Mouse (Mus musculus) embryonic facial prominence, embryonic 14.5 days (tissue): ENCODE measurements at regions not wholly inside any gene's neighbourhood (a gene's known extent, or its start where the extent isn't known, plus 50 kb on each side); places are given as distances from the start of the nearest gene placed in this dataset.

ENCODE experiments used
- ATAC-seq: fragments of 200-750 bp; cut with Nextera tagmentation; 2 replicates; pipeline ENCODE4 v1.8.0; 2017; ENCODE audit warnings: low read depth, moderate number of reproducible peaks, moderate TSS enrichment
- DNase-seq: peaks from one replicate; pipeline ENCODE4 v3.0.0-alpha.2; 2015; ENCODE audit warnings: low spot score
- H3K27ac ChIP-seq: fragments of 300-500 bp; sonication (generic); replicated peaks from 2 replicates; pipeline ENCODE4 v1.5.1; 2014; ENCODE audit warnings: low read depth, mild to moderate bottlenecking, low read length, moderate library complexity
- H3K27me3 ChIP-seq: fragments of 300-500 bp; sonication (generic); replicated peaks from 2 replicates; pipeline ENCODE4 v1.6.1; 2014; ENCODE audit warnings: low read length; ENCODE audit not compliant: control insufficient read depth, insufficient read depth
- H3K36me3 ChIP-seq: fragments of 300-500 bp; sonication (generic); 2 replicates; pipeline ENCODE4 v1.6.1; 2014; ENCODE audit warnings: low read length, mixed read lengths; ENCODE audit not compliant: control insufficient read depth, insufficient read depth
- H3K4me1 ChIP-seq: fragments of 300-500 bp; sonication (generic); 2 replicates; pipeline ENCODE4 v1.6.1; 2014; ENCODE audit warnings: antibody characterized with exemption, low read length; ENCODE audit not compliant: control insufficient read depth, insufficient read depth
- H3K4me2 ChIP-seq: fragments of 300-500 bp; sonication (generic); 2 replicates; pipeline ENCODE4 v1.6.1; 2014; ENCODE audit warnings: low read depth, mild to moderate bottlenecking, low read length, moderate library complexity, mixed read lengths
- H3K4me3 ChIP-seq: fragments of 300-500 bp; sonication (generic); 2 replicates; pipeline ENCODE4 v1.5.1; 2014; ENCODE audit warnings: low read depth, mild to moderate bottlenecking, low read length
- H3K9ac ChIP-seq: fragments of 300-500 bp; sonication (generic); 2 replicates; pipeline ENCODE4 v1.6.1; 2014; ENCODE audit warnings: low read depth, mild to moderate bottlenecking, low read length, moderate library complexity, mixed read lengths
- H3K9me3 ChIP-seq: fragments of 300-500 bp; sonication (generic); 2 replicates; pipeline ENCODE4 v1.6.1; 2016; ENCODE audit warnings: low read length; ENCODE audit not compliant: control insufficient read depth
- WGBS: fragments of 180-500 bp; shearing (Covaris S2); extraction: QIAGEN DNeasy Blood & Tissue Kit; methylation state at CpG from one replicate; pipeline ENCODE4 v1.1.7; 2014; 5-methylcytosine and 5-hydroxymethylcytosine counted together

DNA sequence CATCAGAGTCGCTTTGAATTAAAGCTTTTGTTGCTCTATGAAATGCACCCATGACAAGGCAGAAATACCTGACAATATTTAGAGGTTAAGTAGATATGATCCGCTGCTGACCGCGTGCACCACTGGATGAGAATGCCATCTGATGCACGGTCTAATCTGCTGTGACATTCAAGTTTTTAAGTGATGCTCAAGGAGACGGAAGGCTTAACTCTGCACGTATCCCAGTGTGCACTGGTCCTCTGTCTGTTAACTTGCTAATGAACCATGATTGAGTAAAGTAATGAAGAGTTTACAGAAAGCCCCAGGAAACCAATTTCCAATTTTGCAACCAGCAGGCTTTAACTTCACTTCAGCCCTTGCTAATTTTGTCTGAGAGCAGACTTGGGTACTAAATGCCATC, 478.3 kb upstream of the Gm5415 start:
- no peak overlapping the region for H3K27ac ChIP-seq
- peak; percentile 38 for DNase-seq
- H3K4me1 ChIP-seq: no peaks in the 10 kb centered on the region
- no peak overlapping the region for H3K9ac ChIP-seq
- H3K4me2 ChIP-seq: no peak overlapping the region
- H3K4me3 ChIP-seq: no peak overlapping the region
- H3K9me3 ChIP-seq: no peaks in the 10 kb centered on the region
- 73% methylated on average over 7 of the region's 7 CpGs for WGBS
- no peaks in the 10 kb centered on the region for H3K36me3 ChIP-seq
- ATAC-seq: no peak; the same call in 1 of the 2 replicates
- H3K27me3 ChIP-seq: no peaks in the 10 kb centered on the region

DNA sequence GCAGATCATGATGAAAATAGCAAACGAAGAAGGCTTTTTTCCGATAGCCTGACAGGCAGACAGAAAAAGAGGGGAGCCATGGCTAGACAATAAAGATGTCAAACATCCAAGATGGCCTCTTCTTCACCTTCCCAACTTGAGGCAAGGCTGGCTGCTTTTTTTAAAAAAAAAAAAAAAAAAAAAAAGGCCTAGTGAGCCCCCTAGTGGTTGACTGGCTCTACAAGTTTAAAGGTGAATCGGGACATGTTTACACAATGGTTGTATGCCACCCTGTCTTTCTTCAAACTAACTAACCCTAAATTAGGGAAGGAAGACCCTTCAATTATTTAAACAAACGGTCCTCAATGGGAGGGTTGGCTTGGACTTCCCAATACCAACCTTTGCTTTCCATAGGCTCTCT, 475.8 kb upstream of the Gm5415 start:
- Histone ChIP-seq H3K4me1 (no peaks in the 10 kb centered on the region), H3K27me3 (no peaks in the 10 kb centered on the region), H3K9ac (no peak overlapping the region), H3K4me3 (no peak overlapping the region), H3K27ac (no peak overlapping the region), H3K4me2 (no peak overlapping the region), H3K9me3 (no peaks in the 10 kb centered on the region), H3K36me3 (no peaks in the 10 kb centered on the region)
- ATAC-seq (no peak), DNase-seq (no peak)
- 80% methylated on average over 4 of the region's 4 CpGs for WGBS

DNA sequence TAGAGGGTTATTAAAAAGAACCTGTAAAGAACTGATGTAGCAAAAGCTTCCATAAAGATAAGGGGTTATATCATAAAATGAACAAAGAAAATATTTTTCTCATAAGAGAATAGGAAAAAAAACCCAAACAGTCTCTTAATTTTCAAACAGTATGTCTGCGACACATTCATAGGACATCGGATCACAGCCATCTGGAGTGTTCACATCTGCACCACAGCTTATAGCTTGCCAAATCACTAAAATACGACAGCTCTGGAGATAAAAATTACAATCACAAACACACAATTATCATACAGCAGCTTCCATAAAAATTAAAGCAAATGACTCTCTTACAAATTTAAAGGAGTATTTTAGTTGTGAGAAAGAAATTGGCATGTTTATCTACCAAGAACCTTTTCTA, 456.9 kb upstream of the Gm5415 start:
- Histone ChIP-seq H3K36me3 (no peaks in the 10 kb centered on the region), H3K9ac (no peak overlapping the region), H3K4me1 (no peaks in the 10 kb centered on the region), H3K9me3 (no peaks in the 10 kb centered on the region), H3K4me2 (no peak overlapping the region), H3K27me3 (no peaks in the 10 kb centered on the region), H3K4me3 (no peak overlapping the region), H3K27ac (no peak overlapping the region)
- DNase-seq (no peak), ATAC-seq (no peak)
- WGBS: 81% methylated on average over 3 of the region's 3 CpGs

DNA sequence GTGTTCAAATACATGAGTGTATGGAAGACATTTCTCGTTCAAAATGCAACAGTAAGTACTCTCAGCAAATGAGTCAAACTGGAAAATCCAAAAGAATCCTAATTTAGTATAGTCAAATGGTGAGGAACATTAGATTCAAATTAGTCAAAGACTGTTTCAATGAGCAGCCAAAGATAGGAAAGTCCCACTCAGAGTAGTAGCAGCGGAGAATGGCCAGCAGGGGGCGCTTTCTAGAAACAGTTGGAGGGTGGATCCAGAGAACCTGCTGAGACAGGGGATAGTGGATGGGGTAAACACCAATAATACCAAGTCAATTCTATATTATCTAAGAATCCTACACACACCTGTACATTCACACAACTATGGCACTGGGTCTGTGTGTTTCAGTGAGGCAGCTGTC, 417.9 kb upstream of the Gm5415 start:
- ATAC-seq (no peak), DNase-seq (no peak)
- no peak overlapping the region for H3K4me3 ChIP-seq
- H3K9me3 ChIP-seq: no peaks in the 10 kb centered on the region
- H3K9ac ChIP-seq: no peak overlapping the region
- no peak overlapping the region for H3K27ac ChIP-seq
- H3K36me3 ChIP-seq: no peaks in the 10 kb centered on the region
- WGBS: 71% methylated on average over 3 of the region's 3 CpGs
- no peaks in the 10 kb centered on the region for H3K27me3 ChIP-seq
- H3K4me1 ChIP-seq: no peaks in the 10 kb centered on the region
- H3K4me2 ChIP-seq: no peak overlapping the region

DNA sequence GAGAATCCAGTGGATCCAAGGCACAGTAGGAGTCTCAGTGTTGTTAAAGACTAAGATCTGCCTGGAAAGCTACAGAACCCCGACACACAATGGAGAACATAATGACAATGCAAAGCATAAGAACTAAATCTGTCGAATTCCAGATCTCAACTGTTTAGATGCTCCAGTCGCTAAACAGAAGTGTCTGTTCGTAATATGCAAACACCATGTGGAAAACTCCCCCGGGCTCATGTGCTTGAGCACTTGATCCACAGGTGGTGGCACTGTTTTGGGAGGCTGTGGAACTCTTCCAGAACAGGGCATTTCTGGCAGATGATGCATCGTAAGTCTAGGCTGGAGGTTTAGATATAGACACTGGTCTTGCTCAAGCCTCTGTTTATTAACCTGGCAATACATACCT, 412.2 kb upstream of the Gm5415 start:
- no peaks in the 10 kb centered on the region for H3K9me3 ChIP-seq
- H3K4me1 ChIP-seq: no peaks in the 10 kb centered on the region
- no peaks in the 10 kb centered on the region for H3K36me3 ChIP-seq
- H3K4me2 ChIP-seq: no peak overlapping the region
- no peak overlapping the region for H3K4me3 ChIP-seq
- ATAC-seq (no peak), DNase-seq (no peak)
- 80% methylated on average over 6 of the region's 6 CpGs for WGBS
- H3K9ac ChIP-seq: no peak overlapping the region
- no peaks in the 10 kb centered on the region for H3K27me3 ChIP-seq
- H3K27ac ChIP-seq: no peak overlapping the region

DNA sequence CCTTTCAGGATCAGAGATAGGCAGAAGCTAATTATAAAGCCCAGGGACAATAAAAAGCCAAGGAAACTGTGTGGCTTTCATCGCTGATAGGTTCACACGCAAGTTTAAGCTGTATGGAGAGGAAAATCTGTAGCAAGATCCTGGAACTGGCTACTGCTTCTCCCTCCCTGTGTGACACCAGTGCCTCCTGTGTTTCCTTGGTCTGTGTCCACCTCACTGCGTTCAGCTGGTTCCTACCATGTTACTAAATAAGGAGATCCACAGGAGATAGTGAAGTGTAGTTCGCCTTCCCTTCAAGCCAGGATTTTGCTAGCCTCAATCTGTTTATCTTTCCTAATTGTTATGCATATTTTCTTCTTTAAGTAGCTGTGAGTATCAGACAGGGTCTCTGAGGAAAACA, 399.2 kb upstream of the Gm5415 start:
- Histone ChIP-seq H3K27me3 (no peaks in the 10 kb centered on the region), H3K9me3 (no peaks in the 10 kb centered on the region), H3K27ac (no peak overlapping the region), H3K9ac (no peak overlapping the region), H3K4me3 (no peak overlapping the region), H3K36me3 (no peaks in the 10 kb centered on the region), H3K4me1 (no peaks in the 10 kb centered on the region), H3K4me2 (no peak overlapping the region)
- ATAC-seq (no peak), DNase-seq (no peak)
- WGBS: 81% methylated on average over 4 of the region's 4 CpGs

DNA sequence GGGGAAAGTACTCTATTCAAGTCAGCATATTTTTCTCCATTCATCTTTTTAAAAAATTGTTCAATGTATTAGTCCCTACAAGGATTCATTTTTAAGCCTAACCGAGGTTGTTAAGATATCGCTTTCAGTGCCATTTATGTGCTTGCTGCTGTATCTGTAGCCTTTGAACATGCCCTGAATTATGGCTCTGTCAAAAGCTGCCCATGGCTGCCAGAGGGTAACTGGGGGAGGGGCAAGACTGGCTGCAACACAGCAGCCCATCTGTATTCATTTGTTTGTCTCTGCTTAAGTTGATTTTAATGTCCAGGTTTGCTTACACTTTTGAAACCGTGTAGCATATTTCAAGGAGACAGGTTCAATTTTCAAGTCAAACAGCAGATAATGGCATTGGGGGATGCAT, 383.3 kb upstream of the Gm5415 start:
- Histone ChIP-seq H3K4me3 (no peak overlapping the region), H3K27ac (no peak overlapping the region), H3K4me2 (no peak overlapping the region), H3K27me3 (no peaks in the 10 kb centered on the region), H3K9me3 (no peaks in the 10 kb centered on the region), H3K4me1 (no peaks in the 10 kb centered on the region), H3K36me3 (no peaks in the 10 kb centered on the region), H3K9ac (no peak overlapping the region)
- ATAC-seq (no peak), DNase-seq (no peak)
- 52% methylated on average over 3 of the region's 3 CpGs for WGBS

DNA sequence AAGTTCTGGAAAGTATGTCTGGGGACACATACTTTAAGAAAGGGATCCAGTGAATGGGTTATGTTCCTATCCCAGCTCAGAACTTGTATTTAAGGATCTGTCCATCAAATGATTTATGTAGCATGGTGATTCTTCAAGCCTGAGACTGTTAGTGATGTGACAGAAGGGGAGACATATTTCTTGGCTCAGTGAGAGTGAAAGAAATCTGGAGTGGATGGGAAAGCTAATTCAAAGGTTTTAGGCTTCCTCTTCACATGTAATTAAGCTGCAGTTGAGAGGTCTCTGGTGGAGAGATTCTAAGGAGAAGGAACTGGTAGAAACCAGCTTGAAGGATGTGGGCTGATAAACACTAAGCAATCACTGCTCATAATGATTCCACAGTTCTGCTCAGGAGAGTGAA, 355.3 kb upstream of the Gm5415 start:
- ATAC-seq (no peak), DNase-seq (no peak)
- Histone ChIP-seq H3K9ac (no peak overlapping the region), H3K27ac (no peak overlapping the region), H3K9me3 (no peaks in the 10 kb centered on the region), H3K4me1 (no peaks in the 10 kb centered on the region), H3K36me3 (no peaks in the 10 kb centered on the region), H3K27me3 (no peaks in the 10 kb centered on the region), H3K4me3 (no peak overlapping the region), H3K4me2 (no peak overlapping the region)

DNA sequence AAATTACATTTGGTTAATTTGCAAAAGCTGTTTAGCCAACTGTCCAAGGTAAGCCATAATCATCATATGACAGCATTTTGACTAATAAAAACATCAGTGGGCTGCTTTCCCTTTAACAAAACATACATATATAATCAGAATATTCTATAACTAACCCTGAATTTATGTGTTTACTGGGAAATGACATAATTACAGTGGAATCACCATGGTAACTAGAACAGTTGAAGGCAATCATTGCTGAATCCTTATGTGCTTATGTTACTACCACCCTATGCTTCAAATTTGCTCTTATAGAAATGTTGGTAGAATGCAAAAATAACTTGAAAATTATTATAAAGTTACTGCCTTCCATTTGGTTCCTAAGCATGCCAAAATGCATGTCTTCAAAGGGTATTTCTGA, 340.6 kb upstream of the Gm5415 start:
- no peak for DNase-seq

More for the DNA sequence above, 340.6 kb upstream of the Gm5415 start:
- no peak overlapping the region for H3K4me3 ChIP-seq
- no peaks in the 10 kb centered on the region for H3K4me1 ChIP-seq
- ATAC-seq: no peak
- H3K4me2 ChIP-seq: no peak overlapping the region
- H3K9me3 ChIP-seq: no peaks in the 10 kb centered on the region
- H3K27ac ChIP-seq: no peak overlapping the region
- no peak overlapping the region for H3K9ac ChIP-seq
- H3K27me3 ChIP-seq: no peaks in the 10 kb centered on the region
- H3K36me3 ChIP-seq: no peaks in the 10 kb centered on the region
